Mouse (Mus musculus) forebrain, embryonic 12.5 days (tissue): Measurements from ENCODE around the gene Mybbp1a. TPM values are rescaled to one million over a fixed set of nuclear protein-coding genes. Genes with fewer than 3 reads are reported as not detected.
A peak's percentile ranks its signal among the peaks of the same experiment; 100 is the strongest.

Source experiments
- ATAC-seq: fragments of 200-750 bp; cut with Nextera tagmentation; 2 replicates; pipeline ENCODE4 v1.8.0; 2017; ENCODE audit warnings: moderate TSS enrichment; ENCODE audit not compliant: low FRiP score
- H3K27ac ChIP-seq: fragments of 300-500 bp; sonication (generic); 2 replicates; pipeline ENCODE4 v1.5.1; 2016; ENCODE audit warnings: mild to moderate bottlenecking
- H3K27me3 ChIP-seq: fragments of 300-500 bp; sonication (generic); 2 replicates; pipeline ENCODE4 v1.6.1; 2016; ENCODE audit warnings: mild to moderate bottlenecking
- H3K36me3 ChIP-seq: fragments of 300-500 bp; sonication (generic); replicated peaks from 2 replicates; pipeline ENCODE4 v1.6.1; 2016; ENCODE audit warnings: mild to moderate bottlenecking
- H3K4me1 ChIP-seq: fragments of 300-500 bp; sonication (generic); 2 replicates; pipeline ENCODE4 v1.6.1; 2016
- H3K4me2 ChIP-seq: fragments of 300-500 bp; sonication (generic); 2 replicates; pipeline ENCODE4 v1.6.1; 2016; ENCODE audit warnings: mild to moderate bottlenecking, moderate library complexity
- H3K4me3 ChIP-seq: fragments of 300-500 bp; sonication (generic); replicated peaks from 2 replicates; pipeline ENCODE4 v1.5.1; 2016; ENCODE audit warnings: mild to moderate bottlenecking
- H3K9ac ChIP-seq: fragments of 300-500 bp; sonication (generic); 2 replicates; pipeline ENCODE4 v1.6.1; 2016; ENCODE audit warnings: mild to moderate bottlenecking
- H3K9me3 ChIP-seq: fragments of 300-500 bp; sonication (generic); 2 replicates; pipeline ENCODE4 v1.6.1; 2016
- WGBS: fragments of 180-500 bp; shearing (Covaris S2); methylation state at CpG from one replicate; pipeline ENCODE4 v1.1.7; 2016; 5-methylcytosine and 5-hydroxymethylcytosine counted together
- polyA plus RNA-seq: library from polyadenylated mRNA; unstranded; fragments of >200 nt; fragmentation: Nextera tagmentation; extraction: Ambion mirVana; gene quantifications from 2 replicates; pipeline ENCODE4 v1.2.1, GENCODE M21; 2016

Mybbp1a gene
- polyA plus RNA-seq, 1 experiment from 2014 or later, result 158 TPM

- Histone ChIP-seq H3K27me3 (peaks cover 38% of the 10 kb centered on the region), H3K4me1 (peaks cover 21% of the 10 kb centered on the region), H3K4me3 (no peak overlapping the region), H3K27ac (no peak overlapping the region), H3K9me3 (no peaks in the 10 kb centered on the region), H3K36me3 (no peaks in the 10 kb centered on the region), H3K4me2 (no peak overlapping the region), H3K9ac (no peak overlapping the region)
- no peak for ATAC-seq
- 72% methylated on average over 8 of the region's 8 CpGs for WGBS
These were observed 35.0 kb upstream of the Mybbp1a start for GRCm38 (mm10) chr11:72406079-72406675.

DNA sequence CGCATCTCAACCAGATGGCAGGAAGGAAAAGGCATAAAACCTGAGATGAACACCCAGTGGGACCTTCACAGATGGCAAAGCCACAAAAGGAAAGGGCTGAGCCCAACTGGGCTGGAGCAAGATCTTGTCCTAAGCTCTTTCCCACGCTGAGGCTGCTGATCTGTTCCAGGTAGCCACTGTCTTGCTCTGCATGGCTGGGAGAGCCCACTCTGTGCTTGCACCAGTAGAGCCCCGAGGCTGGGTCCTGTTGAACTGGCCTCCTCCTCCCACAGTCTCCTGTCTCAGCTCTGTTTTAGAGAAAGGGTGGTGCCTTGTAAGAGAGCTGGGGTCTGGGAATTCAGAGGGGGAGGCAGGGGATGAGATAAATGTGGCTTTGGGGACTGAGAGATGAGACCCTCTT is 34.1 kb upstream of the Mybbp1a start:
- WGBS, result 21% methylated on average over 3 of the region's 3 CpGs

DNA sequence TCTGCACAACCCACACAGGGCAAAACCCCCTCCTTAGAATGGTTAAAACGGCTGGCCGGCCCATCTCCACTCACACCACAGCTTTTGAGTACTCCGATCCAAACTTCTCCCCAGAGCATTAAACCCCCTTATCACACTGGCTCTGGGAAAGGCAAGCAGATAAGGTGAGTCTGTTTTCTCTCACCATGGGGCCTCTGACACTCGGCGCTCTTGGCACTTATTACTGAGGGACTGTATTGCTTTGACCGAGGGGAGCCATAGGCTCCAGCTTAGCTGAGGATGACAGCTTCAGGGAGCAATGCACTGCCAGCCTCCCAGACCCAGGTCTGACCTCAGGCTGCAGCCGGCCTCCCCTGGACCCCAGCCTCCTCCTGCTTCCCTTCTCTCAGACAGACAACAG is 33.6 kb upstream of the Mybbp1a start:
- H3K27ac ChIP-seq, result no peak overlapping the region
- no peak overlapping the region for H3K4me3 ChIP-seq
- H3K27me3 ChIP-seq, result peaks cover 52% of the 10 kb centered on the region
- WGBS, result 22% methylated on average over 7 of the region's 7 CpGs
- peaks cover 27% of the 10 kb centered on the region for H3K4me1 ChIP-seq
- no peak for ATAC-seq
- H3K36me3 ChIP-seq, result no peaks in the 10 kb centered on the region
- no peaks in the 10 kb centered on the region for H3K9me3 ChIP-seq
- no peak overlapping the region for H3K9ac ChIP-seq
- H3K4me2 ChIP-seq, result no peak overlapping the region

More for the DNA sequence above, 34.1 kb upstream of the Mybbp1a start:
- Histone ChIP-seq H3K9ac (no peak overlapping the region), H3K27me3 (peaks cover 47% of the 10 kb centered on the region), H3K36me3 (no peaks in the 10 kb centered on the region), H3K27ac (no peak overlapping the region), H3K4me3 (no peak overlapping the region), H3K4me1 (peaks cover 27% of the 10 kb centered on the region), H3K9me3 (no peaks in the 10 kb centered on the region), H3K4me2 (no peak overlapping the region)
- ATAC-seq, result no peak

DNA sequence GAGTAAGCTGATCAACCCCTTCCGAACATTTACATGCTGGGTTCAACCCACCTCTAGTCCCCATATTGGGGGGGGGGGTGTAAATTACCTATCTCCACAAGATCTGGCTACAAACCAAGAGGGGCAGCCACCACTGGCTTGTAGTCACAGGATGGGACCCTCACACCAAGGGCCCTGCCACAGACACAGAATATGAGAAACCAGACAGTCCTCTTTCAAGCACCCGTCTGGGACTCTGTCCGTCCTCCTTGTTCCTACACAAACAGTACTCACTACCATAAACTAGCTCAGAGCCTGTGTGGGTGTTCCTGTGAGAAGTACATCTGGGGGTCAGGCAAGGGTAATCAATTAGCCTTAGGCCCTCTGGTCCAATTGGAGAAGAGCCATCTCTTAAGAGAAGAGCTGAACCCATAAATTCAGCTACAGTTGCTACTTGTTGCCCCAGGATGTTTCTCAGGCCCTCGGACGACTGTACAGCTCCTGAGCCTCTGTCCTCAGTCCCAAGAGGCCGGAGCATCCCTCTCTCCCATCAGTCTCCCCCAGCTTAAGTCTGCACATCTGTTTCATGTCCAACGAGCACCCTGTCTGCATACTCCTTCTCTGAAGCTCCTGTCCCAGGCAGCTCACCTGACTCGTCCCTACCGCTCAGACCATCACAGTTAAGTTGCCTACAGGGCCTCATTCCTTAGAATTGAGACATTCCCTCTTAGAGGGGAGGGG is 32.5 kb upstream of the Mybbp1a start:
- H3K4me1 ChIP-seq, result peaks cover 27% of the 10 kb centered on the region
- no peak overlapping the region for H3K27ac ChIP-seq
- no peak overlapping the region for H3K9ac ChIP-seq
- ATAC-seq, result no peak
- no peaks in the 10 kb centered on the region for H3K9me3 ChIP-seq
- no peaks in the 10 kb centered on the region for H3K36me3 ChIP-seq
- WGBS, result 66% methylated on average over 9 of the region's 9 CpGs
- H3K4me3 ChIP-seq, result no peak overlapping the region
- no peak overlapping the region for H3K4me2 ChIP-seq
- peaks cover 62% of the 10 kb centered on the region for H3K27me3 ChIP-seq

DNA sequence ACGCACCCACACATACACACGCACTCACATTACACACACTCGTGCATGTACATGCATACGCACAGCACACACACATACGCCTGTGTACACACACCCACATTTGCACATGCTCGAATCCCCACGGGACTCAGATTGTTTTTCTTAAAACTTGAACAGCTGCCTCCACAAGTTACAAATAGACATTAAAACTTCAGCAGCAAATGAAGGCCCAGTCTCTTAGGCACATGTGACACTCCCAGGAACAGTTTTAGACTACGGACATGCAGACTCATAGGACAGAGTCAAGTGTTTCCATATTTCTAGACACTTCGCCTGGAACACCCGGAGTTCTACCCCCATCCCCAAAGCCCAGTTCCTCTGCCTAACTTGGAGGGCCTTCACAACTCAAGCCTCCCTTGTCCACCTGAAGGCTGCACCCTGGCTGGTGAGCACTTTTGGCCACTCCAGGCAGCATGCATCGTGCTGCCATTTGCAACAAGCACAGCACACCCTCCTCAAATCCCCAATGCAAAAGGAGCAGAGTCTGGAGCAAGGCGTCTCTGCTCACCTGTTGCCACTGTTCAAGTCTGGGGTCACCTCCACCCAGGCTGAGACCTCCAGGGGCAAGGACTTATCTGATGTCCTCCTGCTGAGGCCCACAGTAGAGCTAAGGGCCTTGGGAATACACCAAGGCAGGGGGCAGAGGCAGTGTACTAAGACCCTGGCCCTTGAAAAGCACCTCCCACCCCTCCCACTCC is 31.3 kb upstream of the Mybbp1a start:
- Histone ChIP-seq H3K27me3 (peaks cover 68% of the 10 kb centered on the region), H3K4me3 (no peak overlapping the region), H3K27ac (no peak overlapping the region), H3K4me1 (peaks cover 27% of the 10 kb centered on the region), H3K9me3 (no peaks in the 10 kb centered on the region), H3K9ac (no peak overlapping the region), H3K4me2 (peak overlapping the region; percentile 100), H3K36me3 (no peaks in the 10 kb centered on the region)
- no peak for ATAC-seq
- 79% methylated on average over 12 of the region's 12 CpGs for WGBS

- WGBS, result under 1% methylated on average over 25 of the region's 25 CpGs
- Histone ChIP-seq H3K9me3 (no peaks in the 10 kb centered on the region), H3K27ac (no peak overlapping the region), H3K27me3 (peaks cover 72% of the 10 kb centered on the region), H3K4me3 (peak overlapping the region; percentile 60), H3K4me2 (peak overlapping the region; percentile 100), H3K36me3 (no peaks in the 10 kb centered on the region), H3K9ac (peak overlapping the region; percentile 56), H3K4me1 (peaks cover 27% of the 10 kb centered on the region)
- peak; percentile 27; the same call in 1 of the 2 replicates for ATAC-seq
These were observed 30.5 kb upstream of the Mybbp1a start for GRCm38 (mm10) chr11:72410521-72411092.

DNA sequence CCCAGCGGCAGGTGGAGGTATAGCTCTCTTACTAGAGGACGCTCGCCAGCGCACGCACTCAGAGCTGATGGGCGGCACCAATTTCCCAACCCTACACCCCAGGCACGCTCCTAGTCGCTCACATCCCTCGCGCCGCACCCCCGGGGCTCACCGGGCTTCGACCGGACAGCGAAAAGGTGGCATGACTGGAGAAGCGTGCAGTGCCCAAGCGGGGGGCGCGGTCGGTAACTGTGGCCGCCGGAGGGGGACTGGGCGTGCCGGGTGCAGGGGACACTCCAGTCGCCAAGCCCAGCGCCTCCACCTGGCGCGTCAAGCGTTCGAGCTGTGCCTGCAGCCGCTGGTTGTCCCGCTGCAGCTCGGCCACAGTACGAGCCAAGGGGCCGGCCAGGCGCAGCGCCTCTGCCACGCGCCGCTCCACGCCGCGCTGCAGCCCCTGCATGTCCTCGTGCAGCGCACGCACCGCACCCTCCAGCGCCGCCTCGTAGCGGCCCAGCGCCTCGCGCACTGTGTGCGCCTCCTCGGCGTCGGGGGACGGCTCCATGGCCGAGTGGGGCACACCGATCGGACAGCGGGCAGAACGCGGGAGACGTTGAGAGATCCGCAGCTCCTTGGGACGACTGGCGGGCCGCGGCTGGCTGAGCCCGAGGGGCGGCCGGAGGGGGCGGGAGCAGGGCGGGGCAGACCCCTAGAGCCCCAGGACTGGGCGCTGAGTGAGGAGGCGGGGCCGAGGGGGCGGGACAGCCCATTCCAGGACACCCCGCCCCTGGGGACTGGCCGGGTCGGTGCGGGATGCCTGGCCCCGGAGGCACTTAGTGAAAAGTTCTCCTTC is 29.8 kb upstream of the Mybbp1a start, which contains the start of gene Smtnl2:
Gene Smtnl2 (minus strand): TSS at position 621 of the 829 bp plus-strand sequence.
- Histone ChIP-seq H3K9me3 (no peaks in the 10 kb centered on the region), H3K27ac (no peak within 1 kb of the TSS), H3K9ac (peak within 1 kb of the TSS; percentile 56), H3K4me1 (peaks cover 27% of the 10 kb centered on the region), H3K36me3 (no peaks in the 10 kb centered on the region), H3K4me3 (peak within 1 kb of the TSS; percentile 60), H3K27me3 (peaks cover 72% of the 10 kb centered on the region), H3K4me2 (peak within 1 kb of the TSS; percentile 100)
- under 1% methylated on average over 86 of the region's 86 CpGs for WGBS
- peak; percentile 92 for ATAC-seq

DNA sequence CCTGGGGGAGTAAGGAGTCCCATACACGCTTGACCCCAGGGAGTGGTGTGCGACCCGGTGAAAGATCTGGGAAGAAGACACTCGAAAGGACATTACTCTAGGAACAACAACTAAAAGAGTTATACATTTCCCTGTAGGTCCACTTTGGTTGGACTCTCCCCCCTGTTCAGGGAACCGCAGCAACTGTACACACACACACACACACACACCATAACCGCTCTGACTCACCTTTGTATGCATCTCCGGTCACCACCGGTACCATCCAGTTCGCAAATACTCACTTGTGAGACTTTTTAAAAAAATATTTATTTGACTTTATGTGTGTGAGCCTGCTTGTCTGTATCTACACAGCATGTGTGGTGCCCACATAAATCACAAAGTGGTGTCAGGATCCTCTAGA is 29.2 kb upstream of the Mybbp1a start:
- Histone ChIP-seq H3K4me2 (peak overlapping the region; percentile 100), H3K4me1 (peaks cover 30% of the 10 kb centered on the region), H3K27me3 (peaks cover 69% of the 10 kb centered on the region), H3K36me3 (no peaks in the 10 kb centered on the region), H3K9me3 (no peaks in the 10 kb centered on the region), H3K4me3 (peak overlapping the region; percentile 60), H3K27ac (no peak overlapping the region), H3K9ac (0 out of 2 replicates have a peak overlapping the region, but pooled peaks have one; percentile 56)
- WGBS, result 30% methylated on average over 9 of the region's 9 CpGs
- no peak for ATAC-seq

DNA sequence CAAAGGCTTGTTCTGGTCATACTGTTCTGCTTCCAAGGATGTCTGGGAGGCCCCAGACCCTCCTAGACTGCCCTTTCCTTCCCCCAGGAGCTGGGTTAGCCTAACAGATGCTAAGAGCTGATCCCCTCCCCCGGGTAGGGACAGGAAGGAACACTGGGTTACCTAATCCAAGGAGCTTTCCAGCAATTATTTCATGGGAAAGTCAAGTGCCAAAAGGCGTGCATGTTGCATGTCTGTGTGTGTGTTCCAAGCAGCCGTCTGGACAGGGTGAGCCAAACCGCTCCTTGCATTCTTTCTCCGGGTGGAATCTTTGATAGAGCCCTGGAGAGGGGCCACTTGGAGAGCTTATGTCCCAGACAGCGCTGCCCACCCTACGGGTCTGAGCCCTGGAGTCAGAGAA is 28.1 kb upstream of the Mybbp1a start:
- Histone ChIP-seq H3K36me3 (no peaks in the 10 kb centered on the region), H3K4me2 (no peak overlapping the region), H3K4me1 (peaks cover 35% of the 10 kb centered on the region), H3K27ac (no peak overlapping the region), H3K9me3 (no peaks in the 10 kb centered on the region), H3K9ac (no peak overlapping the region), H3K4me3 (no peak overlapping the region), H3K27me3 (peaks cover 63% of the 10 kb centered on the region)
- no peak for ATAC-seq
- 78% methylated on average over 7 of the region's 7 CpGs for WGBS

- Histone ChIP-seq H3K9me3 (no peaks in the 10 kb centered on the region), H3K4me3 (no peak overlapping the region), H3K27me3 (peaks cover 59% of the 10 kb centered on the region), H3K4me2 (no peak overlapping the region), H3K27ac (no peak overlapping the region), H3K9ac (no peak overlapping the region), H3K4me1 (peaks cover 36% of the 10 kb centered on the region), H3K36me3 (no peaks in the 10 kb centered on the region)
- 74% methylated on average over 5 of the region's 5 CpGs for WGBS
- ATAC-seq, result no peak
These were observed 27.5 kb upstream of the Mybbp1a start for GRCm38 (mm10) chr11:72413601-72414190.

GRCm38 (mm10) chr11:72415155-72415554 is 26.0 kb upstream of the Mybbp1a start:
- H3K4me2 ChIP-seq, result no peak overlapping the region
- no peak overlapping the region for H3K27ac ChIP-seq
- no peak overlapping the region for H3K4me3 ChIP-seq
- no peaks in the 10 kb centered on the region for H3K9me3 ChIP-seq
- H3K4me1 ChIP-seq, result peaks cover 32% of the 10 kb centered on the region
- H3K9ac ChIP-seq, result no peak overlapping the region
- ATAC-seq, result no peak
- H3K27me3 ChIP-seq, result peaks cover 45% of the 10 kb centered on the region
- 84% methylated on average over 8 of the region's 8 CpGs for WGBS
- no peaks in the 10 kb centered on the region for H3K36me3 ChIP-seq
